Comparison of ENCODE assay signal across 25 mouse cellular contexts in the genomic region with DNA sequence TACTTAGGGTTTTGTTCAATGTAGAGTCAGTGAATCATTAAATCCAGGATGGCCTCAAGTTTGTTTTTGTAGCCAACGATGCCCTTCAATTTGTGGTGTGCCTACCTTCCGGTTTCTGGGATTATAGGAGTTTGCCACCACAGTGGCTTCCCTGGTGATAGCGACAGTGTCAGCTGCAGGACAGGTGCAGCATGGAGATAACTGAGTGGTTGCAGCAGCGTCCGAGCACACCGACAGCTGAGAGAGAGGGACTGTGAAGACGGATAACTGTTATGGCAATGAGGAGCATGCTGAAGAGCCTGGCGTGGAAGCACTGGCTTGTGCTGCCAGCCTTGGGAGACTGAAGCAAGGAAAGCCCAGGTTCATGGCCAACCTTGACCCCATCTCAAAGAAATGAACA. TPM values are rescaled to one million over a fixed set of nuclear protein-coding genes. Genes with fewer than 3 reads are reported as not detected.
DNase-seq lines count a peak whose midpoint lies in the region; ATAC-seq lines count a peak whose summit lies in the region.
"Had no signal": no experiment of that assay in that cellular context is flagged by ENCODE, and none has a peak within 500 bp of the region (broad histone marks: within the 10 kb centered on the region; RNA-seq: fewer than 3 reads in every experiment).

No protein-coding gene starts in this region.

- ATAC-seq in liver, embryonic 11.5 days (replicated peaks; ENCODE audit: low FRiP score), result peak; percentile 69
- ATAC-seq in liver, embryonic 15.5 days (ENCODE audit: insufficient read depth), result peak; percentile 73
- peak; percentile 52; the same call in 1 of the 2 replicates for ATAC-seq in megakaryocyte-erythroid progenitor cell, adult 5-6 weeks (replicated peaks; ENCODE audit: low FRiP score, low TSS enrichment, poor library complexity, severe bottlenecking)
- ATAC-seq: CD4-positive, CD25-positive, alpha-beta regulatory T cell, adult 4 months; forebrain, postnatal 0 days had no signal

- no peaks in the 10 kb centered on the region for H3K9me3 ChIP-seq in liver, embryonic 11.5 days (ENCODE audit: control insufficient read depth, low read length)
- no peaks in the 10 kb centered on the region for H3K9me3 ChIP-seq in liver, embryonic 15.5 days (replicated peaks)
- H3K9me3 ChIP-seq: embryonic facial prominence, embryonic 15.5 days; forebrain, embryonic 12.5 days; G1E; heart, embryonic 10.5 days; hindbrain, embryonic 13.5 days had no signal

- H3K36me3 ChIP-seq in liver, embryonic 11.5 days (ENCODE audit: control insufficient read depth, insufficient read depth, low read length), result peaks cover 58% of the 10 kb centered on the region
- peaks cover 93% of the 10 kb centered on the region for H3K36me3 ChIP-seq in liver, embryonic 15.5 days (replicated peaks)

- H3K4me1 ChIP-seq in liver, embryonic 11.5 days (replicated peaks; ENCODE audit: control insufficient read depth, insufficient read depth, low read length), result no peaks in the 10 kb centered on the region
- no peaks in the 10 kb centered on the region for H3K4me1 ChIP-seq in liver, embryonic 15.5 days (replicated peaks)
- H3K4me1 ChIP-seq: forebrain, embryonic 12.5 days; heart, embryonic 10.5 days; hindbrain, embryonic 13.5 days had no signal

- DNase-seq in c-Kit-positive CD71-positive TER-119-negative erythroid progenitor cells, embryonic 14.5 days (ENCODE audit: low read depth), result peak; percentile 14
- no peak for DNase-seq in liver, embryonic 11.5 days (ENCODE audit: low spot score)
- no peak for DNase-seq in spleen, postnatal 14 days (ENCODE audit: low spot score in 2 of 2)
- no peak for DNase-seq in urinary bladder, adult 18-20 months (ENCODE audit: low spot score in 2 of 2)
- DNase-seq in left cerebral cortex, postnatal 4 days, result no peak
- DNase-seq: adrenal gland, adult 8-10 months; adrenal gland, postnatal 36 days; B cell, adult 2 months; cerebellum, adult 11 months; cerebellum, adult 8-10 months; cerebellum, postnatal 14 days; embryo, embryonic 11 days; forebrain, postnatal 0 days; gastrocnemius, postnatal 14 days; heart, adult 11 months; heart, postnatal 10 days; heart, postnatal 4 days had no signal

- no peak overlapping the region for H3K4me2 ChIP-seq in liver, embryonic 11.5 days
- H3K4me2 ChIP-seq in liver, embryonic 15.5 days, result no peak overlapping the region
- H3K4me2 ChIP-seq: embryonic facial prominence, embryonic 15.5 days; forebrain, embryonic 12.5 days; hindbrain, embryonic 13.5 days had no signal

- H3K4me3 ChIP-seq in liver, embryonic 11.5 days (ENCODE audit: low read depth, low read length), result no peak overlapping the region
- no peak overlapping the region for H3K4me3 ChIP-seq in liver, embryonic 15.5 days (replicated peaks)
- H3K4me3 ChIP-seq: embryonic facial prominence, embryonic 15.5 days; forebrain, embryonic 12.5 days; heart, embryonic 10.5 days; hindbrain, embryonic 13.5 days had no signal

- 70% methylated on average over 8 of the region's 8 CpGs for WGBS in liver, embryonic 11.5 days
- 44% methylated on average over 8 of the region's 8 CpGs for WGBS in liver, embryonic 15.5 days (ENCODE audit: insufficient replicate concordance)

- no peak overlapping the region for H3K9ac ChIP-seq in liver, embryonic 11.5 days (ENCODE audit: low read depth, low read length)
- no peak overlapping the region for H3K9ac ChIP-seq in liver, embryonic 15.5 days
- H3K9ac ChIP-seq: embryonic facial prominence, embryonic 15.5 days; forebrain, embryonic 12.5 days; forebrain, postnatal 0 days; hindbrain, embryonic 13.5 days had no signal

- no peaks in the 10 kb centered on the region for H3K27me3 ChIP-seq in liver, embryonic 11.5 days (replicated peaks; ENCODE audit: control insufficient read depth, insufficient read depth, low read length)
- H3K27me3 ChIP-seq in liver, embryonic 15.5 days, result no peaks in the 10 kb centered on the region
- H3K27me3 ChIP-seq: embryonic facial prominence, embryonic 15.5 days; forebrain, embryonic 12.5 days; hindbrain, embryonic 13.5 days had no signal

- intact Hi-C loops in left cerebral cortex, postnatal 4 days (cut with DNase I), result no loop called here

- H3K27ac ChIP-seq in liver, embryonic 11.5 days (ENCODE audit: low read depth, low read length), result no peak overlapping the region
- H3K27ac ChIP-seq in liver, embryonic 15.5 days (replicated peaks), result no peak overlapping the region
- H3K27ac ChIP-seq: embryonic facial prominence, embryonic 15.5 days; forebrain, embryonic 12.5 days; heart, embryonic 10.5 days; hindbrain, embryonic 13.5 days had no signal

RNA-seq across cellular contexts. Expression of a gene that starts 22.6 kb away (rescaled TPM):
- 133 and 150 TPM in 2 replicates for polyA plus RNA-seq in liver, embryonic 11.5 days (2014; fragmentation: Nextera tagmentation; extraction: Ambion mirVana)
- polyA plus RNA-seq in liver, embryonic 15.5 days (2015; fragmentation: Nextera tagmentation; extraction: Ambion mirVana), result 34.9 and 36.7 TPM in 2 replicates
- total RNA-seq in megakaryocyte-erythroid progenitor cell, adult 5-6 weeks (2014; fragmentation: Nextera tagmentation), result 130 and 153 TPM in 2 replicates
- total RNA-seq in megakaryocyte-erythroid progenitor cell, adult 5-6 weeks (2017), result 224 and 242 TPM in 2 replicates
- 100 to 1,000 TPM; 166 to 175 TPM for total RNA-seq in left cerebral cortex, postnatal 4 days (2021)
